Mouse (Mus musculus): Measurements from ENCODE around the gene Gcnt2. TPM values are rescaled to one million over a fixed set of nuclear protein-coding genes. Genes with fewer than 3 reads are reported as not detected.
A peak's percentile ranks its signal among the peaks of the same experiment; 100 is the strongest.
"Not testable (repeated sequence)": the region's sequence is repeated elsewhere in the genome, so short reads cannot be mapped to it uniquely, and the experiment has no call there.

Gene Gcnt2
- polyA plus RNA-seq, 1 experiment from 2014 or later, result 11.2 TPM

DNA sequence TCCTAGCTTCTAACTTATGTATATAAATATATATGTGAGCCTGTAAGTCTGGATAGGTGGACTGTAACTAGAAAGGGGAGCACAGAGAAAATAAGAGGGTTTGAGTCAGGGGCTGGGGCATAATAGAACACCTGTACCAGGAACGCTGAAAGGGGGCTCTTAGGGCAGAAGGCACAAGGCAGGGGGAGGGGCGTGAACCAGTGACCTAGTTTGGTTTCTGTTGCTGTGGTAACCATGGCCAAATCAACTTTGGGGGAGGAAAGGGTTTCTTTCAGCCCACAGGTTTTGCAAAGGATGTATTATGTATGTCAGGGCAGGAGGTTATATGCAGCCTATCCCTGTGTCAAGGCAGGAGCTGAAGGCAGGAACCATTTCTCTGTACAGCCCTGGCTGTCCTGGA, 112.3 kb downstream of the Gcnt2 start:
- no peak overlapping the region for H3K9ac ChIP-seq (ENCODE audit: low read length)
- no peaks in the 10 kb centered on the region for H3K9me3 ChIP-seq (ENCODE audit: control insufficient read depth, low read length)
- no peaks in the 10 kb centered on the region for H3K4me1 ChIP-seq (replicated peaks; ENCODE audit: control insufficient read depth, insufficient read depth, low read length)
- WGBS, result 81% methylated on average over 2 of the region's 2 CpGs
- no peaks in the 10 kb centered on the region for H3K36me3 ChIP-seq (ENCODE audit: control insufficient read depth, insufficient read depth, low read length)
- H3K4me3 ChIP-seq (ENCODE audit: low read depth, low read length), result no peak overlapping the region
- no peaks in the 10 kb centered on the region for H3K27me3 ChIP-seq (replicated peaks; ENCODE audit: control insufficient read depth, insufficient read depth, low read length)
- H3K4me2 ChIP-seq (ENCODE audit: low read length), result no peak overlapping the region
- no peak for DNase-seq (ENCODE audit: low spot score)
- H3K27ac ChIP-seq (ENCODE audit: low read depth), result no peak overlapping the region
- ATAC-seq (replicated peaks; ENCODE audit: low FRiP score, low TSS enrichment, low read depth), result no peak

DNA sequence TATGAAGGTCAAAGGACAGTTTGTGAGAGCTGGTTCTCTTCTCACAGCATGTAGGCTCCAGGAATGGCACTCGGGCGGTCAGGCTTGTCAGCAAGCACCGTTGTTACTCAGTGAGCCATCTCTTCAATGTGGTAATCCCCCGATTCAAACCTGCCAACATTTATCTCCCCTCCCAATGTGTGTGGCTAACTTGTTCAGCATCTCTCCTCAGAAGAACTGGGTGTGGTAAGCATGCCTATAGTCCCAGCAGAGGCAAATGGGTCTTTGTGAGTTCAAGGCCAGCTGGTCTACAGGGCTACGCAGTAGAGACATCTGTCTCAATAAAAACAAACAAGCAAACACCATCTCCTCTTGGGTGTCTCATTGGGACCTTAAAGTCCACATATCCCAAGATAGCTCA, 113.4 kb downstream of the Gcnt2 start:
- ATAC-seq (replicated peaks; ENCODE audit: low FRiP score, low TSS enrichment, low read depth), result no peak
- H3K27me3 ChIP-seq (replicated peaks; ENCODE audit: control insufficient read depth, insufficient read depth, low read length), result no peaks in the 10 kb centered on the region
- no peaks in the 10 kb centered on the region for H3K9me3 ChIP-seq (ENCODE audit: control insufficient read depth, low read length)

DNA sequence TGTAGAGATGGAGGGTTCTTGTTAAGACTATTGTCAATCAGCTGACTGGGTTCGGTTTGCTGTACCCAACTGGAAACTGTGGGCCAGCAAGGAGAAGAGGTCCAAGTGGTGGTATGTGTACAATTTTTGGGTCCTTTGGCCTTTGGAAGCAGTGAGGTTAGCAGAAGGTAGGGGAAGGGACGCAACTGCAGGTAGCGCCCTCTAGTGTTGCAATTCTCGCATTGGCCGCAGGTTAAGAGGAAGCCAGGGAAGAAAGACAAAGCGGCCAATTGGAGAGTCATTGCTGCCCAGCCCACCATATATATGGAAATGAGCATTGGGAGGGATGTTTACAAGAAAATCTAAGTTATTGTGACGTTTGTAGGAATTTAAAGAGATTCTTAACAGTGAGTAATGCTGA, 118.1 kb downstream of the Gcnt2 start:
- ATAC-seq (replicated peaks; ENCODE audit: low FRiP score, low TSS enrichment, low read depth), result 0 out of 2 replicates have a peak, but pooled peaks have one; percentile 32
- peak; percentile 64 for DNase-seq (ENCODE audit: low spot score)
- no peak overlapping the region for H3K4me2 ChIP-seq (ENCODE audit: low read length)
- WGBS, result 17% methylated on average over 7 of the region's 7 CpGs
- no peaks in the 10 kb centered on the region for H3K27me3 ChIP-seq (replicated peaks; ENCODE audit: control insufficient read depth, insufficient read depth, low read length)
- no peak overlapping the region for H3K9ac ChIP-seq (ENCODE audit: low read length)
- no peak overlapping the region for H3K4me3 ChIP-seq (ENCODE audit: low read depth, low read length)
- no peak overlapping the region for H3K27ac ChIP-seq (ENCODE audit: low read depth)
- no peaks in the 10 kb centered on the region for H3K9me3 ChIP-seq (ENCODE audit: control insufficient read depth, low read length)
- no peaks in the 10 kb centered on the region for H3K4me1 ChIP-seq (replicated peaks; ENCODE audit: control insufficient read depth, insufficient read depth, low read length)
- H3K36me3 ChIP-seq (ENCODE audit: control insufficient read depth, insufficient read depth, low read length), result no peaks in the 10 kb centered on the region

More for the DNA sequence above, 113.4 kb downstream of the Gcnt2 start:
- H3K9ac ChIP-seq (ENCODE audit: low read length), result no peak overlapping the region
- H3K4me3 ChIP-seq (ENCODE audit: low read depth, low read length), result no peak overlapping the region
- no peak for DNase-seq (ENCODE audit: low spot score)
- WGBS, result 91% methylated on average over 5 of the region's 5 CpGs
- H3K4me1 ChIP-seq (replicated peaks; ENCODE audit: control insufficient read depth, insufficient read depth, low read length), result no peaks in the 10 kb centered on the region
- no peak overlapping the region for H3K27ac ChIP-seq (ENCODE audit: low read depth)
- no peaks in the 10 kb centered on the region for H3K36me3 ChIP-seq (ENCODE audit: control insufficient read depth, insufficient read depth, low read length)
- H3K4me2 ChIP-seq (ENCODE audit: low read length), result no peak overlapping the region

DNA sequence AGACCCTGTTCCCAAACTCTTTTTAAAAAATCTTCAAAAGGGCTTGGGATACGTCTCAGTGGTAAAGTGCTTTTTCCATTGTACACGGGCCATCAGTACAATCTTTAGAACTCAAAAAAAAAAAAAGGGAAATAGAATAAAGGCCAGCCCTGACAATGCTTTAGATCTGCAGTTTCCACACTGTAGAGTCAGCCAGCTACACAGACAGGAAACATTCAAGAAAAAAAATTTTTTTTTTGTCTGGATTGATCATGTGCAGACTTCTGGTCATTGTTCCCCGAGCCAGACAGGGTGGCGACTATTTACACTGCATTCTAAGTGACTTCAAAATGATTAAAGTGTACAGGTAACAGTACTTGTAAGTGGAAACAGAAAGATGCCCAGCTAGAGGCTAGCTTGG, 119.1 kb downstream of the Gcnt2 start:
- H3K4me1 ChIP-seq (replicated peaks; ENCODE audit: control insufficient read depth, insufficient read depth, low read length), result no peaks in the 10 kb centered on the region
- 65% methylated on average over 4 of the region's 4 CpGs for WGBS
- no peaks in the 10 kb centered on the region for H3K9me3 ChIP-seq (ENCODE audit: control insufficient read depth, low read length)
- no peak overlapping the region for H3K4me3 ChIP-seq (ENCODE audit: low read depth, low read length)
- DNase-seq (ENCODE audit: low spot score) (no peak), ATAC-seq (replicated peaks; ENCODE audit: low FRiP score, low TSS enrichment, low read depth) (no peak)
- H3K9ac ChIP-seq (ENCODE audit: low read length), result no peak overlapping the region
- no peak overlapping the region for H3K4me2 ChIP-seq (ENCODE audit: low read length)
- H3K27ac ChIP-seq (ENCODE audit: low read depth), result no peak overlapping the region
- no peaks in the 10 kb centered on the region for H3K27me3 ChIP-seq (replicated peaks; ENCODE audit: control insufficient read depth, insufficient read depth, low read length)
- H3K36me3 ChIP-seq (ENCODE audit: control insufficient read depth, insufficient read depth, low read length), result no peaks in the 10 kb centered on the region

DNA sequence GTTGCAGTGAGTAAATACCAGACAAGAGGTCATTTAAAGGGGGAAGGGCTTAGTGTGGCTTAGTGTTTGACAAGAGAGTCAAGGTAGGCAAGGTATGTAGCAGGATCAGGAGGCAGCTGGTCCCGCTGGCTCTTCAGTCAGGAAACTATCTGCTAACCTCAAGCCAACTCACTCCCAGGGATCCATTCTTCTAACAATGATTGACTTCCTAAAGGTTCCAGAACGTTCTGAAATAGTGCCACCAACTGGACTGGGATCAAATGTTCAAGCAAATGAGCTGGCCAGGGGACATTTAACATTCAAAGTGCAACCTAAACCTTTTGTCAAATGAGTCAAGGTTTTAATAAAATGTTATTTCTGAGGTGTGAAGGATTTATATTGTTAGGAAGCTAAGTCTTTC, 119.8 kb downstream of the Gcnt2 start:
- H3K4me3 ChIP-seq (ENCODE audit: low read depth, low read length), result no peak overlapping the region
- H3K4me1 ChIP-seq (replicated peaks; ENCODE audit: control insufficient read depth, insufficient read depth, low read length), result no peaks in the 10 kb centered on the region
- no peaks in the 10 kb centered on the region for H3K9me3 ChIP-seq (ENCODE audit: control insufficient read depth, low read length)
- H3K36me3 ChIP-seq (ENCODE audit: control insufficient read depth, insufficient read depth, low read length), result no peaks in the 10 kb centered on the region
- ATAC-seq (replicated peaks; ENCODE audit: low FRiP score, low TSS enrichment, low read depth) (no peak), DNase-seq (ENCODE audit: low spot score) (no peak)
- H3K4me2 ChIP-seq (ENCODE audit: low read length), result no peak overlapping the region
- no peaks in the 10 kb centered on the region for H3K27me3 ChIP-seq (replicated peaks; ENCODE audit: control insufficient read depth, insufficient read depth, low read length)
- no peak overlapping the region for H3K9ac ChIP-seq (ENCODE audit: low read length)
- no peak overlapping the region for H3K27ac ChIP-seq (ENCODE audit: low read depth)
- 62% methylated on average over 2 of the region's 2 CpGs for WGBS

DNA sequence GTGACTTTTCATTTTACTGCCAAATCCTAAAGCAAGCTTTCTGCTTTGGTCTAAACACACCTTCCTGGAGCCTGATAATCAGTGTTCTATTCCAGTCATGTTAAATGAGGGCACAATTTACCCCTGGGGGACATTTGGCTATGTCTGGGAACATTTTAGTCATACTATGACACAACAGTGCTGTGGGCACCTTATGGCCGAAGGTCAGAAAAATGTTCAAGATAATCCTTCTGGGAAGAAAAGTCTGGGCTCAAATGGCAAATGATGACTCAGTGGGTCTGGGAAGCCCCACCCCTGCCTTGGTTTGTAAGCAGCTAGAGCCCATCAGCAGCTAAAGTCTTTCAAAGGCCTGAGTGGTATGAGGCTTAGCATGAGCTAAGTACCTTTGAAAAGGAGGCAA, 123.2 kb downstream of the Gcnt2 start:
- DNase-seq (ENCODE audit: low spot score) (no peak), ATAC-seq (replicated peaks; ENCODE audit: low FRiP score, low TSS enrichment, low read depth) (no peak)
- H3K4me2 ChIP-seq (ENCODE audit: low read length), result no peak overlapping the region
- H3K4me1 ChIP-seq (replicated peaks; ENCODE audit: control insufficient read depth, insufficient read depth, low read length), result no peaks in the 10 kb centered on the region
- no peaks in the 10 kb centered on the region for H3K27me3 ChIP-seq (replicated peaks; ENCODE audit: control insufficient read depth, insufficient read depth, low read length)
- H3K9me3 ChIP-seq (ENCODE audit: control insufficient read depth, low read length), result no peaks in the 10 kb centered on the region
- no peaks in the 10 kb centered on the region for H3K36me3 ChIP-seq (ENCODE audit: control insufficient read depth, insufficient read depth, low read length)
- H3K4me3 ChIP-seq (ENCODE audit: low read depth, low read length), result no peak overlapping the region
- no peak overlapping the region for H3K27ac ChIP-seq (ENCODE audit: low read depth)
- WGBS, result 92% methylated on average over 1 of the region's 1 CpGs
- no peak overlapping the region for H3K9ac ChIP-seq (ENCODE audit: low read length)

DNA sequence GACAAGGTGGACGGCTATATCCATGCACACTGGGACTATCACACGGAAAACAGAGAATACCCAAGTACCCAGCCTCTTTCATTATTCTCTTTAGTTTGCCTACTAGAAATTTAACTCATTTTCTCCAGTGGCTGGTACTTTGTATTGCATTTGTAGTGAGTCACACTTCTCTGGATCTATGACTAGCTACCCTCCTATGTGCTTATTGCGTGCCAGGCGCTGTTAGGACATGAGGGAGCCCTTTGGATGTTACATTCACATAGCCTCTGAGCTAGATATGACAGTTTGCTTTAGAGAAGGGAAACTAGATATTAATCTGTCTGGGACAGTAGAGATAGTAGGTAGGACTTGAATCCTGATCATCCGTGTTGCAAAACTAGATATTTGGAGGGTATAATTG, 126.5 kb downstream of the Gcnt2 start:
- no peak for ATAC-seq (replicated peaks; ENCODE audit: low FRiP score, low TSS enrichment, low read depth)
- Histone ChIP-seq H3K4me1 (replicated peaks; ENCODE audit: control insufficient read depth, insufficient read depth, low read length) (no peaks in the 10 kb centered on the region), H3K4me2 (ENCODE audit: low read length) (no peak overlapping the region), H3K9me3 (ENCODE audit: control insufficient read depth, low read length) (no peaks in the 10 kb centered on the region), H3K27ac (ENCODE audit: low read depth) (no peak overlapping the region), H3K27me3 (replicated peaks; ENCODE audit: control insufficient read depth, insufficient read depth, low read length) (no peaks in the 10 kb centered on the region), H3K36me3 (ENCODE audit: control insufficient read depth, insufficient read depth, low read length) (no peaks in the 10 kb centered on the region), H3K9ac (ENCODE audit: low read length) (no peak overlapping the region), H3K4me3 (ENCODE audit: low read depth, low read length) (no peak overlapping the region)
- 92% methylated on average over 5 of the region's 5 CpGs for WGBS
- no peak for DNase-seq (ENCODE audit: low spot score)

DNA sequence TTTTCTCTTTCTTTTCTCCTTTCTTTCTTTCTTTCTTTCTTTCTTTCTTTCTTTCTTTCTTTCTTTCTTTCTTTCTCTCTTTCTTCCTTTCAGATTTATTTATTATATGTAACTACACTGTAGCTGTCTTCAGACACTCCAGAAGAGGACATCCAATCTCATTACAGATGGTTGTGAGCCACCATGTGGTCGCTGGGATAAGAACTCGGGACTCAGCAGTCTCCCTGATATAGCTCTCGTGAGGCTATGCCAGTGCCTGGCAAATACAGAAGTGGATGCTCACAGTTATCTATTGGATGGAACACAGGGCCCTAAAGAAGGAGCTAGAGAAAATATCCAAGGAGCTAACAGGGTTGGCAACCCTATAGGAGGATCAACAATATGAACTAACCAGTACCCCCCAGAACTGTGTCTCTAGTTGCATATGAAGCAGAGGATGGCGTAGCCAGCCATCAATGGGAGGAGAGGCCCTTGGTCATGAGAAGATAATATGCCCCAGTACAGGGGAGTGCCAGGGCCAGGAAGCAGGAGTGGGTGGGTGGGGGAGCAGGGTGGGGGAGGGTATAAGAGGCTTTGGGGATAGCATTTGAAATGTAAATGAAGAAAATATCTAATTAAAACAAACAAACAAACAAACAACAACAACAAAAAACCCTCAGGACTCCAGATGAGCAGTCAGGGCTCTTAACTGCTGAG, 128.2 kb downstream of the Gcnt2 start:
- H3K4me3 ChIP-seq (ENCODE audit: low read depth, low read length); ATAC-seq (replicated peaks; ENCODE audit: low FRiP score, low TSS enrichment, low read depth); H3K9me3 ChIP-seq (ENCODE audit: control insufficient read depth, low read length); H3K4me2 ChIP-seq (ENCODE audit: low read length); H3K27ac ChIP-seq (ENCODE audit: low read depth); H3K36me3 ChIP-seq (ENCODE audit: control insufficient read depth, insufficient read depth, low read length); H3K27me3 ChIP-seq (replicated peaks; ENCODE audit: control insufficient read depth, insufficient read depth, low read length); H3K9ac ChIP-seq (ENCODE audit: low read length); DNase-seq (ENCODE audit: low spot score); H3K4me1 ChIP-seq (replicated peaks; ENCODE audit: control insufficient read depth, insufficient read depth, low read length): not testable (repeated sequence)
- 66% methylated on average over 4 of the region's 4 CpGs for whole genome bisulfite sequencing

DNA sequence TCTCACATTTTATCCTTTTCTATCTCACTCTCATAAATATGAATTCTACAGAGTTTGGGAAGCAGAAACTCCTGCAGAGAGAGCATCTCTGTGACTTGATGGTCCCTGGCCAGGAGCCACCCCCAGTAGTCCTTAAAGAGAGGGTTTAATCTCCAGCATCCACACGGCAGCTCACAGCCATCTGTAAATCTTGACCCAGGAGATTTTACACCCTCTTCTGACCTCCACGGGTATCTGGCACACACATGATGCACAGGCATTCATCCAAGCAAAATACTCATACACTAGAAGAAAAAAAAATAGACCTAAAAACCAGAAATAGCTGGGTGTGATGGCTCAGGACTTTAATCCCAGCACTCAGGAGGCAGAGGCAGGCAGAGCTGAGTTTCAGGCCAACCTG, 128.9 kb downstream of the Gcnt2 start:
- Histone ChIP-seq H3K4me2 (ENCODE audit: low read length) (no peak overlapping the region), H3K27me3 (replicated peaks; ENCODE audit: control insufficient read depth, insufficient read depth, low read length) (no peaks in the 10 kb centered on the region), H3K36me3 (ENCODE audit: control insufficient read depth, insufficient read depth, low read length) (no peaks in the 10 kb centered on the region), H3K9ac (ENCODE audit: low read length) (no peak overlapping the region), H3K9me3 (ENCODE audit: control insufficient read depth, low read length) (no peaks in the 10 kb centered on the region), H3K4me1 (replicated peaks; ENCODE audit: control insufficient read depth, insufficient read depth, low read length) (no peaks in the 10 kb centered on the region), H3K27ac (ENCODE audit: low read depth) (no peak overlapping the region), H3K4me3 (ENCODE audit: low read depth, low read length) (no peak overlapping the region)
- WGBS, result 58% methylated on average over 2 of the region's 2 CpGs
- no peak for ATAC-seq (replicated peaks; ENCODE audit: low FRiP score, low TSS enrichment, low read depth)
- DNase-seq (ENCODE audit: low spot score), result no peak
